Mouse (Mus musculus) neural tube, embryonic 15.5 days (tissue): Measurements from ENCODE around the gene Myh9. TPM values are rescaled to one million over a fixed set of nuclear protein-coding genes. Genes with fewer than 3 reads are reported as not detected.
"Not testable (repeated sequence)": the region's sequence is repeated elsewhere in the genome, so short reads cannot be mapped to it uniquely, and the experiment has no call there.

Source experiments
- ATAC-seq: fragments of 200-750 bp; cut with Nextera tagmentation; 2 replicates; pipeline ENCODE4 v1.8.0; 2017; ENCODE audit warnings: mild to moderate bottlenecking, moderate TSS enrichment, moderate library complexity; ENCODE audit not compliant: low FRiP score
- H3K27ac ChIP-seq: fragments of 300-500 bp; sonication (generic); replicated peaks from 2 replicates; pipeline ENCODE4 v1.5.1; 2015; ENCODE audit warnings: mild to moderate bottlenecking, inconsistent platforms
- H3K27me3 ChIP-seq: fragments of 300-500 bp; sonication (generic); replicated peaks from 2 replicates; pipeline ENCODE4 v1.6.1; 2015; ENCODE audit warnings: inconsistent platforms
- H3K36me3 ChIP-seq: fragments of 300-500 bp; sonication (generic); 2 replicates; pipeline ENCODE4 v1.6.1; 2015; ENCODE audit warnings: inconsistent platforms
- H3K4me1 ChIP-seq: fragments of 300-500 bp; sonication (generic); 2 replicates; pipeline ENCODE4 v1.6.1; 2015; ENCODE audit warnings: inconsistent platforms
- H3K4me2 ChIP-seq: fragments of 300-500 bp; sonication (generic); 2 replicates; pipeline ENCODE4 v1.6.1; 2015; ENCODE audit warnings: inconsistent platforms, mild to moderate bottlenecking, moderate library complexity
- H3K4me3 ChIP-seq: fragments of 300-500 bp; sonication (generic); replicated peaks from 2 replicates; pipeline ENCODE4 v1.5.1; 2015; ENCODE audit warnings: mild to moderate bottlenecking, inconsistent platforms
- H3K9ac ChIP-seq: fragments of 300-500 bp; sonication (generic); replicated peaks from 2 replicates; pipeline ENCODE4 v1.6.1; 2015; ENCODE audit warnings: mild to moderate bottlenecking, inconsistent platforms
- H3K9me3 ChIP-seq: fragments of 300-500 bp; sonication (generic); replicated peaks from 2 replicates; pipeline ENCODE4 v1.6.1; 2016; ENCODE audit warnings: inconsistent platforms
- WGBS: fragments of 180-500 bp; shearing (Covaris S2); methylation state at CpG from one replicate; pipeline ENCODE4 v1.1.7; 2015; ENCODE audit warnings: mixed read lengths; 5-methylcytosine and 5-hydroxymethylcytosine counted together
- polyA plus RNA-seq: library from polyadenylated mRNA; unstranded; fragments of >200 nt; fragmentation: Nextera tagmentation; extraction: Ambion mirVana; gene quantifications from 2 replicates; pipeline ENCODE4 v1.2.1, GENCODE M21; 2015

Gene Myh9
- polyA plus RNA-seq, 1 experiment from 2014 or later: 9.6 TPM

DNA sequence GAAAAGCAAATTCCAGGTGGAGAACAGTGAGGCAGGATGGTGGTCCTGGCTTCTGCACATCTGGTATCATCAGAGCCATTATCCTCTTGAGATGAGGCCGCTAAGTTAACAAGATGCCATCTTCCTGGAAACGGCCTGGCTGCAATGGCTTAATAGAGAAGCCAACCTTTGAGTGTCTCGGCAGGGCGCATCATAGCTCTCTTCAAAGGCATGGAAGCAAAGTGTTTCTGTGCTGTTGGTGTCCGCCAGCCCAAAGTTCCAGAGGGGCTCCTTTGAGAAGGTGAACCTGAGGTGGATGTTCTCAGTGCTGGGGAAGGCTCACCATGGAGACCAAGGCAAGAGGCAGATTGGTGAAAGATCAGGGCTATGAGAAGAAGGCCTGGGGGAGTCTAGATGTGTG, 110.4 kb downstream of the Myh9 start:
- Histone ChIP-seq H3K4me3 (no peak overlapping the region), H3K36me3 (no peaks in the 10 kb centered on the region), H3K9me3 (no peaks in the 10 kb centered on the region), H3K27ac (no peak overlapping the region), H3K9ac (no peak overlapping the region), H3K4me2 (no peak overlapping the region), H3K4me1 (no peaks in the 10 kb centered on the region), H3K27me3 (no peaks in the 10 kb centered on the region)
- 82% methylated on average over 5 of the region's 5 CpGs for WGBS
- ATAC-seq: no peak

DNA sequence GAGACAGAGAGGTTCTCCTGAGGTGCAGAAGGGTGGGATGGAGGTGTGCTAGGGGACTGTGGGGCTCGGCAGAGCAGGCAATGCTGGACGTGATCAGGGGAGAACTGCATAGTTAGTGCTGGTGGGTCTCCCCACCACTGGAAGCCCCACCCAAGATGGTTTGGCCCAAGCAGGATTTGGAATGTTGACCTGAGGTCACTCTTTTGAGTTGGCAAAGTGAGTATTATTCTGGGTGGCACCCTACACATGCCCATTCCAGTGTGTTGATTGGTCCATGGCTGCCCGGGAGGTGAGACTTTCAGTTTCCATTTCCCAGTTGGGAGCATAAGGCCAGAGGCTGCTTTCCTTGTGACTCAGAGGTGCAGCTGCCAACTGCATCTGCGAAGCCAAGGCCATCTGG, 113.2 kb downstream of the Myh9 start, which contains the start of gene Apol9b:
TSS of gene Apol9b (plus strand) at position 301 of the 400 bp plus-strand sequence.
- H3K4me1 ChIP-seq, H3K36me3 ChIP-seq, H3K27ac ChIP-seq, H3K4me3 ChIP-seq, H3K9me3 ChIP-seq, H3K27me3 ChIP-seq, H3K4me2 ChIP-seq, H3K9ac ChIP-seq, ATAC-seq: not testable (repeated sequence)
- WGBS: 100% methylated on average over 1 of the region's 4 CpGs

GRCm38 (mm10) chr15:77727745-77728144, 114.2 kb downstream of the Myh9 start:
- 87% methylated on average over 3 of the region's 3 CpGs for WGBS
- not testable (repeated sequence) for ATAC-seq

DNA sequence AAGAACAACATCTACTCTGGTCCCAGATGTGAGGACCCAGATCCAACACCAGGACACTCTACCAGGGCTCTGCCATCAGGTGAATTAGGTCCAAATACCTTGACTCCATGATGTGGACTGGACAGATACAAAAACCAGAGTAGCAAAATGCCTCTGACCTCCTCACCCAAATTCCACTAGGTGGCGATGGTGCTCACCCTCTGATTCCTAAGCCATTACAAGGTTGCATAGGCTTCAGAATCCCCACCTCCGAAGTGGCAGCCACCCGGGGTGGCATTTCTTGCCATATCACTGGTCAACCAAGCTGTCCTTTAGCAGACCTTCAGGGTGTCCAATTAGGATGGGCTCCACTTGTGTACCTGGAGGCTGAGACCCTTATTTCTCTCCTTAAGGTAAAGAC, 114.8 kb downstream of the Myh9 start:
- H3K36me3 ChIP-seq, H3K4me3 ChIP-seq, ATAC-seq, H3K9ac ChIP-seq, H3K27me3 ChIP-seq, H3K4me2 ChIP-seq, H3K27ac ChIP-seq, H3K4me1 ChIP-seq, H3K9me3 ChIP-seq: not testable (repeated sequence)
- 0% methylated on average over 3 of the region's 3 CpGs for WGBS

More at GRCm38 (mm10) chr15:77727745-77728144, 114.2 kb downstream of the Myh9 start:
- H3K9ac ChIP-seq, H3K4me1 ChIP-seq, H3K4me2 ChIP-seq, H3K36me3 ChIP-seq, H3K4me3 ChIP-seq, H3K27ac ChIP-seq, H3K27me3 ChIP-seq, H3K9me3 ChIP-seq: not testable (repeated sequence)

- H3K27ac ChIP-seq, H3K36me3 ChIP-seq, H3K9ac ChIP-seq, H3K4me2 ChIP-seq, H3K27me3 ChIP-seq, H3K4me3 ChIP-seq, ATAC-seq, H3K4me1 ChIP-seq, H3K9me3 ChIP-seq: not testable (repeated sequence)
- 84% methylated on average over 6 of the region's 6 CpGs for WGBS
These were observed 116.5 kb downstream of the Myh9 start for GRCm38 (mm10) chr15:77725393-77726020.

GRCm38 (mm10) chr15:77724208-77724911, 117.6 kb downstream of the Myh9 start:
- not testable (repeated sequence) for H3K4me1 ChIP-seq, H3K27ac ChIP-seq, H3K4me2 ChIP-seq, H3K36me3 ChIP-seq, H3K9me3 ChIP-seq, H3K9ac ChIP-seq, H3K4me3 ChIP-seq, H3K27me3 ChIP-seq
- ATAC-seq: peak; percentile 41; the same call in 1 of the 2 replicates
- WGBS: 24% methylated on average over 2 of the region's 10 CpGs

DNA sequence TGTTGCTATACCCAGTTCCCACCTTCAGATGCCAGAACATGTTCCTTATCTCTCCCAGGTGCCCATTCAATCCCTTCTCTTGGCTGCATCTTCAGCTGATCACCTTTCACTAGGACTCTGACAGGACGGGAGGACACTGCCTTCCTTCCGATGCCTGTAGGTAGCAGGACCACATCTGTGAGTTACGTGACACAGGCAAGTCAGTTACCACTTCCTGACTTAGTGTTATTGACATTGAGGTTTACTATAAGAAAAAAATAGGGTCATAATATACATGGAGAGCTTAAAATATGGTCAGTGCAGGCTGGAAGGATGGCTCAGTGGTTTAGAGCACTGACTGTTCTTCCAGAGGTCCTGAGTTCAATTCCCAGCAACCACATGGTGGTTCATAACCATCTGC, 120.5 kb downstream of the Myh9 start:
- not testable (repeated sequence) for H3K4me3 ChIP-seq, H3K27ac ChIP-seq, H3K4me1 ChIP-seq, H3K9ac ChIP-seq, H3K36me3 ChIP-seq, H3K9me3 ChIP-seq, H3K27me3 ChIP-seq, H3K4me2 ChIP-seq, ATAC-seq
- WGBS: no CpG with 5 or more reads among the region's 3 CpGs

GRCm38 (mm10) chr15:77718240-77718639, 123.7 kb downstream of the Myh9 start:
- not testable (repeated sequence) for H3K36me3 ChIP-seq, H3K27ac ChIP-seq, H3K4me3 ChIP-seq, H3K4me1 ChIP-seq, H3K4me2 ChIP-seq, ATAC-seq, H3K9ac ChIP-seq, H3K27me3 ChIP-seq, H3K9me3 ChIP-seq
- 88% methylated on average over 2 of the region's 6 CpGs for WGBS

Other genes starting within 250 kb of the Myh9 start
- 0.19 TPM in 1 of 2 replicates, not detected in the other for gene Apol10b, start 246.1 kb downstream of the Myh9 start, polyA plus RNA-seq
- not detected in 2 replicates for gene Gm36245, start 242.9 kb downstream of the Myh9 start, polyA plus RNA-seq
- gene Apol11b, start 198.9 kb downstream of the Myh9 start, polyA plus RNA-seq: 0.10 TPM in 1 of 2 replicates, not detected in the other
- gene Apol7e, start 143.3 kb downstream of the Myh9 start, polyA plus RNA-seq: 0.65 TPM in 1 of 2 replicates, not detected in the other
- gene Apol9b, start 113.1 kb downstream of the Myh9 start, polyA plus RNA-seq: 0.17 TPM in 1 of 2 replicates, not detected in the other
- 0.19 and 0.49 TPM in 2 replicates for gene Apol8, start 85.2 kb downstream of the Myh9 start, polyA plus RNA-seq
- gene Txn2, start 86.8 kb upstream of the Myh9 start, polyA plus RNA-seq: 193 and 217 TPM in 2 replicates
- 8.4 and 9.3 TPM in 2 replicates for gene Foxred2, start 114.5 kb upstream of the Myh9 start, polyA plus RNA-seq
- 156 and 166 TPM in 2 replicates for gene Eif3d, start 128.6 kb upstream of the Myh9 start, polyA plus RNA-seq